Mouse (Mus musculus) right cerebral cortex, adult 18-20 months (tissue): ENCODE results near the gene Dffa.
"Not testable (repeated sequence)": the region's sequence is repeated elsewhere in the genome, so short reads cannot be mapped to it uniquely, and the experiment has no call there.

ENCODE experiments used
- DNase-seq: peaks from one replicate; pipeline ENCODE4 v3.0.0; 2022; ENCODE audit warnings: mixed read lengths

The Dffa gene

GRCm38 (mm10) chr4:149149611-149150010 is 45.7 kb downstream of the Dffa start:
- no peak for DNase-seq

DNA sequence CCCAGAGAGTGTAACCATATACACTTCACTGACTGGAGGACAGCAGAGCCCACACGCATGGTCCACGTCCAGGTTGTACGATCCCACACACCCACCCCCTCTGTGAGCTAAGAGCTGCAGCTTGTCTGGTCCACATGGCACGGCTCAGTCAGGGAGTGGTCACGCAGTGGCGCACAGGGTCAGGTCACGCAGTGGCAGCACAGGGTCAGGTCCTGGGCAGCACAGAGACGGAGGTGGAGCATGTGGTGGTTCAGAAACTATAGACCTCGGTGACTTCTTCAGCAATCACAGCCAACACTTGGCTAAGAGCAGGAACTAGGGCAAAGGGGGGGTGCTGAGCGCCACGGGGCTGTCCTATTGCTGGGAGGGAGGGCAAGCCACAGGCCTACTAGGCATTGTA is 46.3 kb downstream of the Dffa start:
- no peak for DNase-seq

DNA sequence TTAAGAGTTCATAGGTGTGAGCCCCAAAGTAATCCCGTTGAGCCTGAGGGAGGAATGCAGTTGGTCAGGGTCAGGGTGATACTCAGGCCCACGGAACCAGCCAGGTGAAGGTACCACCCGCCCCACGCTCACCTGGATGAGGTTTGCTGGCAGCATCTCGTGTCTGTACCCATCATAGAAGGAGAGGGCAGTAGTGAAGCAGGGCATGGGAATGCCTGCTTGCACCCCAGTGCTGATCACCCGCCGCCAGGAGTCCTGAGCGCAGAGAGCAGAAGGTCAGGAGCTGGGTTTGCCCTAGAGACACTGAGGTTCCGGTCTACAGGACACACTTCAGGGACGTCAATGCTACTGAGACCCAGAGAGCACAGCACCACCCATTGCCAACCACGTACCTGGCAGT is 46.8 kb downstream of the Dffa start:
- DNase-seq = no peak

DNA sequence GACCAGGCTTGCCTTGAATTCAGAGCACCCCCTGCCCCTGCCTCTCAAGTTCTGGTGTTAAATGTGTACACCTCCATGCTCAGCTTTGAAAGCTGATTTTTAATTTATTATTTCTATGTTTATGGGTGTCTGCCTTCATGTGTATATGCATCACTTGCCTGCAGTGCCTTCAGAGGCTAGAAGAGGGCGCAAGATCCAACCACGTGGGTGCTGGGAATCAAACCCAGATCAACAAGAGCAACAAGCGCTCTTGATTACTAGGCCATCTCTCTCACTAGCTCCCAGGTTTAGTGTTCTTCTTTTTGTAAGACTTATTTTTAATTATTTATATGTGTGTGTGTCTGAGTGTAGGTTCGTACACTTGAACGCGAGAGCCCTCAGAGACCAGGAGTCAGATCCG is 50.9 kb downstream of the Dffa start:
- DNase-seq = no peak

GRCm38 (mm10) chr4:149155711-149156110 is 51.8 kb downstream of the Dffa start:
- no peak for DNase-seq

DNA sequence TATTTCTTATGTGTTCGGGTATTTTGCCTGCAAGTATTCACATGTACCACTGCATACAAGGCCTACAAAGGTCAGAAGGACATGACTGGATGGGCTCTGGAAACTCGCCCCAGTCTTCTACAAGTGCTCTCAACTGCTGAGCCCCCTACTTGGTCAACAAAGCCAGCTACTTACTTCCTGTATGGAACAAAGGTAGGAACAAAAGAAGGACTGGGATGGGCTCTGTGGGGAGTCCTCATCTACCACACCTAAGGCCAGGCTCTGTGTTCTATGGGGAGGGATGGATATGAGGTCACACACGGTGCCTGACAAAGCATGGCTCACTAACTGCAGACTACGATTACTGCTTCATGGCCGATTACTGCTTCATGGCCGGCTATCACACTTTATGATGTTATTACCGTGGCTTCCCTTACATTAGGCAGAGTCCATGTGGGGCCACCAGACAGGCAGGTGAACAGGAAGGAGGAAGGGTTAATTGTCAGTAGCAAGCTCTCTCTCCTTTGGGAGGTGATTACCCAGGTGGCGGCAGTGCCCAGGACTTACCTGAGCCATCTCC is 53.5 kb downstream of the Dffa start:
- DNase-seq = no peak

GRCm38 (mm10) chr4:149159203-149159602 is 55.3 kb downstream of the Dffa start:
- DNase-seq = no peak

GRCm38 (mm10) chr4:149159891-149160290 is 55.9 kb downstream of the Dffa start:
- no peak for DNase-seq

GRCm38 (mm10) chr4:149161166-149161565 is 57.2 kb downstream of the Dffa start:
- DNase-seq = no peak

GRCm38 (mm10) chr4:149163196-149163595 is 59.2 kb downstream of the Dffa start:
- no peak for DNase-seq

DNA sequence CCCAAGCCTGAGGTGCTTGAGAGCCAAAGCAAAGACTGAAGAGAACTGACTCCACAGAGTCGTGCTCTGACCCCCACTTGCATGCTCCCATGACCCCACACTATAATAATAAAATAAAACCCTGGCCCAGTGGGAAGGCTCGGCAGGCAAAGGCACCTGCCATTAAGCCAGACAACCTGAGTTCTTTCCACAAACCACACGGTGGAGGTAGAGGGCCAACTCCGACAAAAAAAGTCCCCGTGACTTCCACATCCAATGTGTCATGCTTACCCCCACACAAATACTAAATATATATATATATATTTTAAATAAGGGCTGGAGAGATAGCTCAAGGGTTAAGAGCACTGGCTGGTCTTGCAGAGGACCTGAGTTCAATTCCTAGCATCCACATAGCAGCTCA is 60.2 kb downstream of the Dffa start:
- no peak for DNase-seq

DNA sequence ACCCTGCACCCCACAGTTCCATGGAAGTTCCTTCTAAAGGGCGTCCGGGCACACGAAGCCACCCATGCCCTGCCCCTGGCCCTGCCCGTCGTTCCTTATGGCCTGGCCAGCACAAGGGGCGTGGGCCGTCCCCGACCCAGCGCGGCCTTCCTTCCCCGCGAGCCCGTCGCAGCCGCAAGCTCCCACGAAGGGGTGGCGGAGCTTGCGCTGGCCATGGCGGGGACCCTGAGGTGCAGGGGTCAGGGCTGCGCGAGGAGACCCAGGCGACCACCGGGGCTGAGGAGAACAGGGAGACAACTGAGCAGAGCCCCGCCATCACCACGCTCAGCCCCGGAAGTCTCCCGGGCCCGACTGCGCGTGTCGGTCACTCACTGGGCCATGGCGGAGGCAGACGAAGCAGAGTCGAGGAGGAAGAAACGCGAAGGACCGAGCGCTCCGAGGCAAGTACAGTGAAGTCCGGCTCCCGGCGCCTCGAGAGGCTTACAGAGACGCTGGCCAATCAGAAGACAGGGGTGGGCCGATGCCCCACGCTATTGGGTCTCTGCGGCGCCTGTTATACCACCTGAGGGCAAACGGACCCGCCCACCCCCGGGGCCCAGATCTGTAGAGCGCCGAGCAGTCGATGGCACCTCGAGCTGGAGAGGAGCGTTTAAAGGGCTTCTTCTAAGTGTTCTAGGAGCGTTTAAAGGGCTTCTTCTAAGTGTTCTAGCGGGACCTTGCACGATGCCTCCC is 62.4 kb downstream of the Dffa start, which contains the start of gene Pgd:
Gene Pgd (minus strand): TSS at position 557 of the 732 bp plus-strand sequence.
- DNase-seq = peak; percentile 98

DNA sequence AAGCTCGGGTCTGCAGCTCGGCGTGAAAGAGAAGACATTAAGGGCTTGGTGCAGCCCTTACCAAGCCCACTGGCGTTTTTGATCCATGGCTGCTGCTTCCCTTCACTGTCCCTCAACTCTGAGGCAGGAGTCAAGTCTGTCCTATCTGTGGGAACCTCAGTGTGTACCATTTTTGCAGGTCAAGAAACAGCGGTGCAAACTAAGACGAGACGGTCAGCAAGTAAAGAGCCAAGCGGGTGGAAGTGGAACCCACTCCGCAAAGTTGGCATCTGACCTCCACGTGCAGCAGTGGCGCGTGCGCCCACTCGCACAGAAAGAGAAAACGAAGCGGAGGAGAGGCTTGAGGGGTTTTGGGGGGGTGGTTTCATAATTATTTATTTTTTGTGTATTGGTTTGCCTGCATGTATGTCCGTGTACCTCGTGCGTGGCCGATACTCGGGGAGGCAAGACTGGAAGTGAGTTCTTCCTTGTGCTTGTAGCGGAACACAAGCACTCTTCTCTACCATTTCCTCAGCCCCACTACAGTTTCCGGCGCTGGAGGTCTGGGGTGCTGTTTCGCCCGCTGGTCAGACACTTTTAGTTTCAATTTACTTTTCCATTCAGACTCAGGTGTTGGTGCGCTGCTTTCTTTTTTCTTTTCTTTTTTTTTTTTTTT is 63.1 kb downstream of the Dffa start:
- peak; percentile 21 for DNase-seq

DNA sequence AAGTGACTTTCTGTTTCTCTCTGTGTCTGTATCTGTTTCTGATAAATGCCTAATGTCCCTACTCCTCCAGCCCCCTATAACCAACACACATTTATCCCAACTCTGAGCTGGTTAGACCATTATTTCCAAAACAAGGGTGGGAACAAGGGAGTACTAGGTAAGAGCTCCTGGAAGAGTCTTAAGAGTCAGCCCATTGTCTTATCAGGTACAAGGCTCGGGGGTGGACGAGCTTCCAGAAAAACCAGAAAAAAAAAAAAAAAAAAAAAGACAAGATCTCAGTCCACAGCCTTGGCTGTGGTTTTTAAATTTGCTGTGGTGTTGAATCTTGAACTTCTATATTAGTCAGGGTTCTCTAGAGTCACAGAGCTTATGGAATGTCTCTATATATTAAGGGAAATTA is 64.1 kb downstream of the Dffa start:
- no peak for DNase-seq

- DNase-seq = not testable (repeated sequence)
Measured at GRCm38 (mm10) chr4:149169926-149170325, 66.0 kb downstream of the Dffa start.
